Mouse (Mus musculus) MEL (cell line): ENCODE results near the gene Myo1g. TPM values are rescaled to one million over a fixed set of nuclear protein-coding genes. Genes with fewer than 3 reads are reported as not detected.

Experiments used
- DNase-seq: peaks from one replicate; pipeline ENCODE4 v3.0.0; 2011; ENCODE audit warnings: low read depth, low spot score
- H3K27ac ChIP-seq: 2 replicates; pipeline ENCODE4 v1.5.1; 2012; ENCODE audit warnings: low read depth, mild to moderate bottlenecking, control low read depth, low read length, moderate library complexity; ENCODE audit not compliant: control insufficient read depth
- H3K27me3 ChIP-seq, 2 experiments: fragments of 150-350 bp in 1 of 2; sonication (generic) in 1 of 2; 2 replicates each; pipeline ENCODE4 v1.6.1; 2012; ENCODE audit warnings: low read length in 2 of 2, mild to moderate bottlenecking in 2 of 2, improper control_type of control experiment in 1 of 2, moderate library complexity in 1 of 2; ENCODE audit not compliant: insufficient read depth in 2 of 2, control insufficient read depth in 1 of 2
- H3K36me3 ChIP-seq, 2 experiments: 2 replicates each; pipeline ENCODE4 v1.6.1; 2012 to 2014; ENCODE audit warnings: low read length in 2 of 2, improper control_type of control experiment in 1 of 2, inconsistent platforms in 1 of 2, mild to moderate bottlenecking in 1 of 2; ENCODE audit not compliant: insufficient read depth in 2 of 2, control insufficient read depth in 1 of 2
- H3K4me1 ChIP-seq, 2 experiments: fragments of 150-350 bp in 1 of 2; sonication (generic) in 1 of 2; 2 replicates each; pipeline ENCODE4 v1.6.1; 2012; ENCODE audit warnings: low read length in 2 of 2, improper control_type of control experiment in 1 of 2, mild to moderate bottlenecking in 1 of 2; ENCODE audit not compliant: insufficient read depth in 2 of 2, control insufficient read depth in 1 of 2
- H3K4me3 ChIP-seq, 2 experiments: fragments of 150-350 bp in 1 of 2; sonication (generic) in 1 of 2; 2 replicates each; pipeline ENCODE4 v1.5.1; 2012; ENCODE audit warnings: low read depth in 2 of 2, low read length in 2 of 2, mild to moderate bottlenecking in 2 of 2, moderate library complexity in 2 of 2, control low read depth in 1 of 2, improper control_type of control experiment in 1 of 2; ENCODE audit not compliant: control insufficient read depth in 1 of 2, insufficient read depth in 1 of 2
- H3K79me2 ChIP-seq: 2 replicates; pipeline ENCODE4 v1.6.1; 2012; ENCODE audit warnings: mild to moderate bottlenecking, low read length, moderate library complexity; ENCODE audit not compliant: control insufficient read depth, poor library complexity, insufficient read depth
- H3K9ac ChIP-seq: 2 replicates; pipeline ENCODE4 v1.6.1; 2012; ENCODE audit warnings: low read depth, mild to moderate bottlenecking, control low read depth, low read length, moderate library complexity; ENCODE audit not compliant: control insufficient read depth, poor library complexity, severe bottlenecking
- H3K9me3 ChIP-seq: fragments of 150-350 bp; sonication (generic); replicated peaks from 2 replicates; pipeline ENCODE4 v1.6.1; 2012; ENCODE audit warnings: mild to moderate bottlenecking, low read length, improper control_type of control experiment, moderate library complexity; ENCODE audit not compliant: insufficient read depth
- CTCF ChIP-seq, 3 experiments: IDR thresholded peaks in 2 of 3; conservative IDR thresholded peaks in 1 of 3; 2 replicates each; pipeline ENCODE4 v1.5.1; 2011 to 2012; ENCODE audit warnings: low read length in 3 of 3, low read depth in 2 of 3, mild to moderate bottlenecking in 2 of 3, improper control_type of control experiment in 1 of 3, inconsistent platforms in 1 of 3, mixed read lengths in 1 of 3, moderate library complexity in 1 of 3; ENCODE audit not compliant: control insufficient read depth in 1 of 3, insufficient read depth in 1 of 3, poor library complexity in 1 of 3, severe bottlenecking in 1 of 3
- ELF1 ChIP-seq: IDR thresholded peaks from 2 replicates; pipeline ENCODE4 v1.6.1; 2014; ENCODE audit warnings: low read depth, mild to moderate bottlenecking, inconsistent platforms, low read length, improper control_type of control experiment, moderate library complexity
- EP300 ChIP-seq, 2 experiments: IDR thresholded peaks; 2 replicates each; pipeline ENCODE4 v1.6.1; 2011; ENCODE audit warnings: improper control_type of control experiment in 2 of 2, low read length in 2 of 2, low read depth in 1 of 2, mild to moderate bottlenecking in 1 of 2
- GATA1 ChIP-seq: IDR thresholded peaks from 2 replicates; pipeline ENCODE4 v1.6.1; 2011; ENCODE audit warnings: low read depth, low read length, improper control_type of control experiment
- MAFK ChIP-seq: IDR thresholded peaks from 2 replicates; pipeline ENCODE4 v1.6.1; 2011; ENCODE audit warnings: low read depth, mild to moderate bottlenecking, low read length, improper control_type of control experiment, borderline replicate concordance
- MXI1 ChIP-seq: IDR thresholded peaks from 2 replicates; pipeline ENCODE4 v1.6.1; 2011; ENCODE audit warnings: mild to moderate bottlenecking, low read depth, low read length, improper control_type of control experiment
- MYB ChIP-seq: IDR thresholded peaks from 2 replicates; pipeline ENCODE4 v1.6.1; 2011; ENCODE audit warnings: mild to moderate bottlenecking, low read depth, low read length, improper control_type of control experiment
- RAD21 ChIP-seq: IDR thresholded peaks from 2 replicates; pipeline ENCODE4 v1.6.1; 2011; ENCODE audit warnings: mild to moderate bottlenecking, low read depth, low read length, improper control_type of control experiment
- ZNF384 ChIP-seq: IDR thresholded peaks from 2 replicates; pipeline ENCODE4 v1.6.1; 2012; ENCODE audit warnings: low read depth, mild to moderate bottlenecking, inconsistent platforms, low read length, improper control_type of control experiment
- polyA plus RNA-seq, 2 experiments: library from polyadenylated mRNA; stranded (reverse) in 1 of 2; unstranded in 1 of 2; fragments of >175 nt in 1 of 2; fragments of >200 nt in 1 of 2; gene quantifications; 2 replicates each; pipeline versions ENCODE4 v1.2.1 to v1.2.4; 2012; ENCODE audit warnings: low replicate concordance in 2 of 2, low read depth in 1 of 2; ENCODE audit not compliant: insufficient read length in 2 of 2, insufficient read depth in 1 of 2, missing spikeins in 1 of 2
- total RNA-seq: library from RNA; depleted of rRNA; stranded (reverse); fragments of 300-350 nt; gene quantifications from 2 replicates; pipeline ENCODE4 v1.2.3, GENCODE M21; 2012

Myo1g gene
- total and polyA plus RNA-seq, 3 experiments: 19.4 to 33.3 TPM; not detected in 1

DNA sequence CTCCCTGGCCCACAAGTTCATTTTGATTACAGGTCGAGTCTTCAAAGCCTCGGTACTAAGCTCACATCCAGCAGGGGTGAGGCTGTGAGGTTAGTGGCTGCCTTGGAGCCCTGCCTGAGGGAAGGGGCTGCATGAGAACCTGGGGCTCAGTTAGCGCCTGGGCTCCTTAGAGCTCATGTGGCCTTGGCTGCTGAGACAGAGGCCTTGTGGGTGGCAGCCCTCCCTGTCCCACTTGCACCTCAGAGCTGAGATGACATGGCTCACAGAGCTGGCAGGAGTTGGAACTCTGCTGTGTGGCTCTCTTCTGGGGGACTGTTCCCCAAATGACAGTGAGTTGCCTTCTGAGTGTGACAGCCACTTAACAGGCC, 48.6 kb upstream of the Myo1g start:
- TF ChIP-seq EP300 (IDR thresholded peaks at IDR 0.05; ENCODE audit: low read depth in 1 of 2, low read length in 2 of 2) (no peak), MYB (no peak), MAFK (no peak), ELF1 (no peak)
- Histone ChIP-seq H3K36me3 (peaks cover 12 to 15% of the 10 kb centered on the region in 2 experiments), H3K9ac (no peak overlapping the region), H3K4me1 (peaks cover 4 to 10% of the 10 kb centered on the region in 2 experiments), H3K4me3 (no peak overlapping the region), H3K9me3 (no peaks in the 10 kb centered on the region), H3K27ac (no peak overlapping the region), H3K79me2 (peaks cover 16% of the 10 kb centered on the region), H3K27me3 (no peaks in the 10 kb centered on the region)
- no peak for DNase-seq

- H3K79me2 ChIP-seq: peaks cover 20% of the 10 kb centered on the region
- DNase-seq: no peak
- H3K9me3 ChIP-seq: no peaks in the 10 kb centered on the region
- H3K36me3 ChIP-seq: peaks cover 14 to 16% of the 10 kb centered on the region in 2 experiments
- H3K27ac ChIP-seq: no peak overlapping the region
- no peak overlapping the region for H3K9ac ChIP-seq
- TF ChIP-seq GATA1 (no peak), RAD21 (peak; percentile 21), ZNF384 (no peak), CTCF (IDR thresholded peaks at IDR 0.05 in 2 of 3, conservative IDR thresholded peaks at IDR 0.05 in 1 of 3; ENCODE audit: control insufficient read depth in 1 of 3, insufficient read depth in 1 of 3, low read depth in 2 of 3, low read length in 3 of 3, poor library complexity in 1 of 3, severe bottlenecking in 1 of 3) (peak in 1 of 3 experiments; percentile 32; a peak in 1 of 6 replicates)
- H3K27me3 ChIP-seq: no peaks in the 10 kb centered on the region
- peaks cover 6 to 13% of the 10 kb centered on the region in 2 experiments for H3K4me1 ChIP-seq
- no peak overlapping the region for H3K4me3 ChIP-seq
Observed at GRCm38 (mm10) chr11:6568584-6569409, 48.0 kb upstream of the Myo1g start.

DNA sequence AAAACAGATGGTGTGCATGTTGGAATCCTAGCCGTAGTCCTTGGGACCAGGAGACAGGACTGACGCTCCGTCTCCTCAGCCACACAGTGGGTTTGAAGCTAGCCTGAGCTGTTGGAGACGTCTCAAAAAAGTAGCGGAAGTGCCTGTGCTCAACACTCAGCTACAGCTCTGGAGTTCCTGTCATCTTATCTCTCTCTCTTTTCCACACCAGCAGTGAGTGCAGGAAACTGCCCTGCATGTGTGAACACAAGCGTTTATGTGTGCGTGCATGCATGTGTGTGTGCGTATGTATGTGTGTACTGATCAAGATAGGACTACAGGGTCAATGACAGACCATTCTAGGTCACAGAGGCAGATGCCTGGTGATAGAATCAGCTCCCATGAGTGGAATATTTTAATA, 47.2 kb upstream of the Myo1g start:
- TF ChIP-seq GATA1 (peak; percentile 36), MXI1 (no peak), EP300 (IDR thresholded peaks at IDR 0.05; ENCODE audit: low read depth in 1 of 2, low read length in 2 of 2) (0 out of 4 replicates have a peak, but pooled peaks of 1 of the 2 experiments have one; percentile 7)

More for the DNA sequence above, 47.2 kb upstream of the Myo1g start:
- DNase-seq: peak; percentile 45
- Histone ChIP-seq H3K4me3 (no peak overlapping the region), H3K27me3 (no peaks in the 10 kb centered on the region), H3K27ac (0 out of 2 replicates have a peak overlapping the region, but pooled peaks have one; percentile 9), H3K36me3 (peaks cover 9 to 24% of the 10 kb centered on the region in 2 experiments), H3K9me3 (no peaks in the 10 kb centered on the region), H3K79me2 (peaks cover 27% of the 10 kb centered on the region), H3K4me1 (peaks cover 14 to 20% of the 10 kb centered on the region in 2 experiments), H3K9ac (no peak overlapping the region)
